Mouse (Mus musculus) CH12.LX (cell line): ENCODE data around the gene Lrfn4.

Experiments
- CTCF ChIP-seq, 2 experiments: IDR thresholded peaks in 1 of 2; conservative IDR thresholded peaks in 1 of 2; 2 replicates each; pipeline ENCODE4 v1.5.1; 2011 to 2012; ENCODE audit warnings: low read depth in 2 of 2, low read length in 2 of 2, improper control_type of control experiment in 1 of 2, inconsistent platforms in 1 of 2, mild to moderate bottlenecking in 1 of 2, moderate library complexity in 1 of 2
- MAX ChIP-seq: IDR thresholded peaks from 2 replicates; pipeline ENCODE4 v1.6.1; 2011; ENCODE audit warnings: low read length, improper control_type of control experiment

GRCm38 (mm10) chr19:4588430-4588829 lies 27.0 kb downstream of the Lrfn4 start:
- TF ChIP-seq MAX (no peak), CTCF (conservative IDR thresholded peaks at IDR 0.05 in 1 of 2, IDR thresholded peaks at IDR 0.05 in 1 of 2; ENCODE audit: low read depth in 2 of 2, low read length in 2 of 2) (no peak)
